Mouse (Mus musculus) lung, embryonic 14.5 days (tissue): ENCODE data around the gene Fam155a. TPM values are rescaled to one million over a fixed set of nuclear protein-coding genes. Genes with fewer than 3 reads are reported as not detected.
A peak's percentile ranks its signal among the peaks of the same experiment; 100 is the strongest.

Source experiments
- ATAC-seq: fragments of 200-750 bp; cut with Nextera tagmentation; 2 replicates; pipeline ENCODE4 v1.8.0; 2017; ENCODE audit warnings: mild to moderate bottlenecking, moderate TSS enrichment, moderate library complexity; ENCODE audit not compliant: insufficient read depth
- DNase-seq: peaks from one replicate; pipeline ENCODE4 v3.0.0-alpha.2; 2015
- H3K27ac ChIP-seq: fragments of 300-500 bp; sonication (generic); 2 replicates; pipeline ENCODE4 v1.5.1; 2014; ENCODE audit warnings: low read depth, mild to moderate bottlenecking, moderate library complexity
- H3K27me3 ChIP-seq: fragments of 300-500 bp; sonication (generic); 2 replicates; pipeline ENCODE4 v1.6.1; 2014; ENCODE audit warnings: low read length, control low read depth; ENCODE audit not compliant: insufficient read depth
- H3K36me3 ChIP-seq: fragments of 300-500 bp; sonication (generic); 2 replicates; pipeline ENCODE4 v1.6.1; 2014; ENCODE audit warnings: control low read depth; ENCODE audit not compliant: insufficient read depth
- H3K4me1 ChIP-seq: fragments of 300-500 bp; sonication (generic); 2 replicates; pipeline ENCODE4 v1.6.1; 2014; ENCODE audit warnings: antibody characterized with exemption, control low read depth; ENCODE audit not compliant: insufficient read depth
- H3K4me2 ChIP-seq: fragments of 300-500 bp; sonication (generic); 2 replicates; pipeline ENCODE4 v1.6.1; 2014; ENCODE audit warnings: mild to moderate bottlenecking
- H3K4me3 ChIP-seq: fragments of 300-500 bp; sonication (generic); 2 replicates; pipeline ENCODE4 v1.5.1; 2014; ENCODE audit warnings: low read depth, low read length
- H3K9ac ChIP-seq: fragments of 300-500 bp; sonication (generic); 2 replicates; pipeline ENCODE4 v1.6.1; 2014
- H3K9me3 ChIP-seq: fragments of 300-500 bp; sonication (generic); 2 replicates; pipeline ENCODE4 v1.6.1; 2016; ENCODE audit warnings: low read depth, low read length, control low read depth
- CTCF ChIP-seq: IDR thresholded peaks from 2 replicates; pipeline ENCODE4 v1.5.1; 2016; ENCODE audit warnings: antibody characterized with exemption, low read depth
- WGBS: fragments of 180-500 bp; shearing (Covaris S2); extraction: QIAGEN DNeasy Blood & Tissue Kit; methylation state at CpG from one replicate; pipeline ENCODE4 v1.1.7; 2014; 5-methylcytosine and 5-hydroxymethylcytosine counted together
- polyA plus RNA-seq: library from polyadenylated mRNA; unstranded; fragments of >200 nt; fragmentation: Nextera tagmentation; extraction: Ambion mirVana; gene quantifications from 2 replicates; pipeline ENCODE4 v1.2.1, GENCODE M21; 2014

The Fam155a gene
- polyA plus RNA-seq, 1 experiment from 2014 or later, result 0.26 TPM

GRCm38 (mm10) chr8:9455138-9455537 is 315.8 kb downstream of the Fam155a start:
- 69% methylated on average over 4 of the region's 4 CpGs for WGBS
- Histone ChIP-seq H3K4me1 (no peaks in the 10 kb centered on the region), H3K9me3 (no peaks in the 10 kb centered on the region), H3K27me3 (no peaks in the 10 kb centered on the region), H3K4me2 (no peak overlapping the region), H3K27ac (no peak overlapping the region), H3K4me3 (no peak overlapping the region), H3K9ac (no peak overlapping the region), H3K36me3 (no peaks in the 10 kb centered on the region)
- ATAC-seq, result no peak
- no peak for TF ChIP-seq CTCF
- no peak for DNase-seq

GRCm38 (mm10) chr8:9453742-9454141 is 317.2 kb downstream of the Fam155a start:
- ATAC-seq (no peak), DNase-seq (no peak)
- Histone ChIP-seq H3K4me3 (no peak overlapping the region), H3K9me3 (no peaks in the 10 kb centered on the region), H3K9ac (no peak overlapping the region), H3K27me3 (no peaks in the 10 kb centered on the region), H3K4me1 (no peaks in the 10 kb centered on the region), H3K27ac (no peak overlapping the region), H3K36me3 (no peaks in the 10 kb centered on the region), H3K4me2 (no peak overlapping the region)
- TF ChIP-seq CTCF, result no peak
- 77% methylated on average over 5 of the region's 5 CpGs for WGBS

GRCm38 (mm10) chr8:9451543-9451942 is 319.4 kb downstream of the Fam155a start:
- H3K27ac ChIP-seq, result no peak overlapping the region
- no peaks in the 10 kb centered on the region for H3K9me3 ChIP-seq
- H3K27me3 ChIP-seq, result no peaks in the 10 kb centered on the region
- no peak overlapping the region for H3K4me2 ChIP-seq
- no peak overlapping the region for H3K9ac ChIP-seq
- no peak overlapping the region for H3K4me3 ChIP-seq
- H3K36me3 ChIP-seq, result no peaks in the 10 kb centered on the region
- 59% methylated on average over 4 of the region's 4 CpGs for WGBS
- TF ChIP-seq CTCF, result peak; percentile 61
- DNase-seq (no peak), ATAC-seq (no peak)
- no peaks in the 10 kb centered on the region for H3K4me1 ChIP-seq

- no peaks in the 10 kb centered on the region for H3K27me3 ChIP-seq
- no peak overlapping the region for H3K4me3 ChIP-seq
- ATAC-seq (peak; percentile 52; the same call in 1 of the 2 replicates), DNase-seq (peak; percentile 15)
- H3K4me2 ChIP-seq, result no peak overlapping the region
- TF ChIP-seq CTCF, result no peak
- WGBS, result 18% methylated on average over 7 of the region's 7 CpGs
- H3K9me3 ChIP-seq, result no peaks in the 10 kb centered on the region
- H3K4me1 ChIP-seq, result no peaks in the 10 kb centered on the region
- H3K27ac ChIP-seq, result no peak overlapping the region
- H3K9ac ChIP-seq, result no peak overlapping the region
- H3K36me3 ChIP-seq, result no peaks in the 10 kb centered on the region
Observed at GRCm38 (mm10) chr8:9448613-9449012, 322.3 kb downstream of the Fam155a start.

- no peaks in the 10 kb centered on the region for H3K4me1 ChIP-seq
Observed at GRCm38 (mm10) chr8:9437822-9438221, 333.1 kb downstream of the Fam155a start.

DNA sequence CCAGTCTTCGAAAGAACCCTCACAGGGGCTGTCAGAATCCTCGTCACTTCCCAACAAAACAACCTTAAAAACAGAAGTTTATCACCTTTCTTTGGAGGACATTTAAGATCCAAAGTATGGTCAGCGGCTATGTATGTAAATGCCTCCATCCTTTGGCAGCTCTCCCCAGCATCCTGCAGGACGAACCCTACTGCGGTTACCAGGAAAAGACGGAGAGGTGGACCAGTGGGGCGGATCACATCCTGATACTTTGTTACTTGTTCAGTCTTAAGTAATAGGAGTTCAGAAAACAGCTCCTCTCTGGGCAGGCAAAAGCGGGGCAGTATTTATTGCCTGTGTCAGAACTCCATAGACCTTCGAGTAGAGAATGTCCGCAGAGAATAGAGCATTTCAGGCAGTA is 335.5 kb downstream of the Fam155a start:
- DNase-seq, result peak; percentile 48
- Histone ChIP-seq H3K9ac (no peak overlapping the region), H3K36me3 (no peaks in the 10 kb centered on the region), H3K4me1 (no peaks in the 10 kb centered on the region), H3K27ac (no peak overlapping the region), H3K27me3 (no peaks in the 10 kb centered on the region), H3K9me3 (no peaks in the 10 kb centered on the region), H3K4me3 (no peak overlapping the region), H3K4me2 (no peak overlapping the region)
- 48% methylated on average over 10 of the region's 10 CpGs for WGBS
- TF ChIP-seq CTCF, result no peak
- ATAC-seq, result no peak

More at GRCm38 (mm10) chr8:9437822-9438221, 333.1 kb downstream of the Fam155a start:
- DNase-seq, result no peak
- H3K4me3 ChIP-seq, result no peak overlapping the region
- no peaks in the 10 kb centered on the region for H3K27me3 ChIP-seq
- TF ChIP-seq CTCF, result no peak
- no peak for ATAC-seq
- no peaks in the 10 kb centered on the region for H3K9me3 ChIP-seq
- whole genome bisulfite sequencing, result 78% methylated on average over 4 of the region's 4 CpGs
- no peak overlapping the region for H3K27ac ChIP-seq
- no peak overlapping the region for H3K9ac ChIP-seq
- no peak overlapping the region for H3K4me2 ChIP-seq
- H3K36me3 ChIP-seq, result no peaks in the 10 kb centered on the region

- no peak overlapping the region for H3K4me2 ChIP-seq
- ATAC-seq (no peak), DNase-seq (no peak)
- H3K9ac ChIP-seq, result no peak overlapping the region
- H3K4me3 ChIP-seq, result no peak overlapping the region
- no peak for TF ChIP-seq CTCF
- no peak overlapping the region for H3K27ac ChIP-seq
- no peaks in the 10 kb centered on the region for H3K36me3 ChIP-seq
- 58% methylated on average over 11 of the region's 11 CpGs for WGBS
- no peaks in the 10 kb centered on the region for H3K27me3 ChIP-seq
- no peaks in the 10 kb centered on the region for H3K4me1 ChIP-seq
- no peaks in the 10 kb centered on the region for H3K9me3 ChIP-seq
Observed at GRCm38 (mm10) chr8:9432635-9433372, 338.2 kb downstream of the Fam155a start.
